Mouse (Mus musculus) heart, postnatal 0 days (tissue): Measurements from ENCODE around the gene Cntn4.

Experiments
- CTCF ChIP-seq: IDR thresholded peaks from 2 replicates; pipeline ENCODE4 v1.5.1; 2016; ENCODE audit warnings: antibody characterized with exemption, control low read depth, low read depth
- EP300 ChIP-seq: IDR thresholded peaks from 2 replicates; pipeline ENCODE4 v1.6.1; 2016; ENCODE audit warnings: antibody characterized with exemption, low read depth

- TF ChIP-seq CTCF = no peak
- TF ChIP-seq EP300 = no peak
These were observed 103.2 kb downstream of the Cntn4 start for GRCm38 (mm10) chr6:105780616-105781015.
